Mouse (Mus musculus): ENCODE data around the gene Pacsin2. TPM values are rescaled to one million over a fixed set of nuclear protein-coding genes. Genes with fewer than 3 reads are reported as not detected.

The Pacsin2 gene
- polyA plus RNA-seq, 1 experiment from 2014 or later, result 53.5 TPM

DNA sequence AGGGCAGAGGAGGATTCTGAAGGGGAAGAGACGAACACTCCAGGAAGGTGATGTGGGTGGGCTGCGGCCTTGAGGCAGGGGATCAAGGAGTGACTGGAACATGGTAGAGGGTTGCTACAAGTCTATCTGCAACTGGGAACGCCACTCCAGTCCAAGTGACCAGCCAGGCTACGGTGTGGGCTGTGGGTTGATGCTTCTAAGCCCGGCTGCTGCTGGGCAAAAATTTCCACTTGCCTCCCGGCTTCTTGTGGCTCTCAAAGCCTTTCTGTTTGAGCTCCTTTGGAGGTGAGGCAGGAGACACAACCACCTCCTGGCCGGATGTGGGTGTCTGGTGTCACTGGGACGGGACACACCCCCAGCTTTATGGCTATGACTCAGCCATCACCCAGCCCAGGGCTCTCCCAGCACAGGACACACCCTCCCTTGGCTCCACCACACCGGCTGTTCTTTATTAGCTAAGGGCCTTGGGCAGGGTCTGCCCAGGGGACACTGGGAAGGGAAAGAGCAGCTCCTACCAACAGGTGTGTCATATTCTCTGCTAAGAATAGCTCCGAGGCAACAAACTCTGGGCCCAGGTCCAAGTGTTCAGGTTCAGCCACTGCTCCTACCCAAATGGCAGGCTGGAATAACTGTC is 9.5 kb upstream of the Pacsin2 start:
- peak overlapping the region; percentile 59; the same call in 1 of the 2 replicates for H3K27ac ChIP-seq (ENCODE audit: low read length)

DNA sequence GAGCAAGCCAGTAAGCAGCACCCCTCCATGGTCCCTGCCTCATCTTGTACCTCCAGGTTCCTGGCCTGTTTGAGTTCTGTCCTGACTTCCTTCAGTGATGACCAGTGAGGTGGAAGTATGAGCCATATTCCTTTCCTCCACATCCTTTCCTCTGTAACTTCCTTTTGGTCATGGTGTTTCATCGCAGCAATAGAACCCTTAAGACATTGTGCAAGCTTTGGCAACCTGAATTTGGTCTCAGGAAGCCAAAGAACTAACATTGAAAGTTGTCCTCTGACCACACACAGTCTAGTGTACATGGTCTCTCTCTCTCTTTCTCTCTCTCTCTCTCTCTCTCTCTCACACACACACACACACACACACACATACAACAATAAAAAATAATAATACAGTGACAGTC is 8.8 kb upstream of the Pacsin2 start:
- no peaks in the 10 kb centered on the region for H3K27me3 ChIP-seq (ENCODE audit: control insufficient read depth, insufficient read depth, low read length)
- H3K36me3 ChIP-seq (ENCODE audit: control insufficient read depth, insufficient read depth, low read length), result no peaks in the 10 kb centered on the region
- no peaks in the 10 kb centered on the region for H3K4me1 ChIP-seq (ENCODE audit: control insufficient read depth, insufficient read depth, low read length)
- no peak overlapping the region for H3K9ac ChIP-seq (replicated peaks; ENCODE audit: low read depth, low read length)
- H3K9me3 ChIP-seq (ENCODE audit: control insufficient read depth, low read depth, low read length), result no peaks in the 10 kb centered on the region
- ATAC-seq (ENCODE audit: insufficient number of reproducible peaks, insufficient read depth, low FRiP score, low read depth), result no peak
- no peak overlapping the region for H3K27ac ChIP-seq (ENCODE audit: low read length)
- no peak overlapping the region for H3K4me3 ChIP-seq (ENCODE audit: low read depth, low read length)
- H3K4me2 ChIP-seq (replicated peaks; ENCODE audit: low read depth, low read length), result no peak overlapping the region
- WGBS, result 92% methylated on average over 1 of the region's 1 CpGs

More for the DNA sequence above, 9.5 kb upstream of the Pacsin2 start:
- Histone ChIP-seq H3K9ac (replicated peaks; ENCODE audit: low read depth, low read length) (no peak overlapping the region), H3K27me3 (ENCODE audit: control insufficient read depth, insufficient read depth, low read length) (no peaks in the 10 kb centered on the region), H3K36me3 (ENCODE audit: control insufficient read depth, insufficient read depth, low read length) (no peaks in the 10 kb centered on the region), H3K4me1 (ENCODE audit: control insufficient read depth, insufficient read depth, low read length) (peaks cover 2% of the 10 kb centered on the region; the same call in 1 of the 2 replicates), H3K4me3 (ENCODE audit: low read depth, low read length) (no peak overlapping the region), H3K9me3 (ENCODE audit: control insufficient read depth, low read depth, low read length) (no peaks in the 10 kb centered on the region), H3K4me2 (replicated peaks; ENCODE audit: low read depth, low read length) (no peak overlapping the region; the same call in 1 of the 2 replicates)
- peak; percentile 94 for ATAC-seq (ENCODE audit: insufficient number of reproducible peaks, insufficient read depth, low FRiP score, low read depth)
- WGBS, result 45% methylated on average over 10 of the region's 10 CpGs

DNA sequence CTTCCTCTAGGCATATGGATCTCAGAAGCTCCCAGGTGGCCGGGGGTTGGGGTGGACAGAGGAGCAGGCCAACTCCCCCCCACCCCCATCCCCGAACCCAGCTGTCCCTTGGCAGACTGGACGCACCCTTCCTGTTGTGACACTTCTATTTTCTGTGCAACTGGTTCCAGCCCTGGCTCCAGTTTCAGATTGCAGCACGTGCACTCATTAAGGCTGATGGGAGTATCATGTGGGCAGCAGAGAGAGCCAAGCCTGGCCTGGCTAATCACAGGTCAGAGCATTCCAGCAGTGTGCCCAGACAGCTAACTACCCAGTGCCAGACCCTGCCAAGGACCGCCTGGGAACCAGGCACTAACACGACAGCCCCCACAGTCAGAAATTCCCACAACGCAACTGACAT is 7.1 kb upstream of the Pacsin2 start:
- no peak for ATAC-seq (ENCODE audit: insufficient number of reproducible peaks, insufficient read depth, low FRiP score, low read depth)
- Histone ChIP-seq H3K4me2 (replicated peaks; ENCODE audit: low read depth, low read length) (no peak overlapping the region), H3K27me3 (ENCODE audit: control insufficient read depth, insufficient read depth, low read length) (no peaks in the 10 kb centered on the region), H3K9ac (replicated peaks; ENCODE audit: low read depth, low read length) (no peak overlapping the region), H3K9me3 (ENCODE audit: control insufficient read depth, low read depth, low read length) (no peaks in the 10 kb centered on the region), H3K36me3 (ENCODE audit: control insufficient read depth, insufficient read depth, low read length) (no peaks in the 10 kb centered on the region), H3K4me1 (ENCODE audit: control insufficient read depth, insufficient read depth, low read length) (no peaks in the 10 kb centered on the region), H3K4me3 (ENCODE audit: low read depth, low read length) (no peak overlapping the region), H3K27ac (ENCODE audit: low read length) (no peak overlapping the region)
- 70% methylated on average over 7 of the region's 7 CpGs for WGBS

DNA sequence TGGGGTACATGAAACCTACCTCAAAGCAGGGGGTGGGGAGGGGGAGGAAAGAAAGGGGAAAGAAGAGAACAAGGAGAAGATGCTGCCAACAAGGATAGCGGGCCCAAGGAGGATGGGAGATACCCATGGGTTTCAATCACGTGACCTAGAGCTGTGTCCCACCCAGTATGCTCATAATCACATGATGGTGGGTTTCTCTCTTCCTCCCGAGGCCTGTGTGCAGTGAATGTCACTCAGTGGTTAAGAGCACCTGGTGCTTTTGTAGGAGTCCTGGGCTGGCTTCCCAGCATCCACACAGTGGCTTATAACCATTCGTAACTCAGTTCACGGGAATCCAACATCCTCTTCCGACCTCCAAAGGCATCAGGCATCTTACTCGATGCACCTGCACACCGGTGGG is 6.0 kb upstream of the Pacsin2 start:
- Histone ChIP-seq H3K4me2 (replicated peaks; ENCODE audit: low read depth, low read length) (no peak overlapping the region), H3K4me1 (ENCODE audit: control insufficient read depth, insufficient read depth, low read length) (no peaks in the 10 kb centered on the region), H3K4me3 (ENCODE audit: low read depth, low read length) (no peak overlapping the region), H3K9ac (replicated peaks; ENCODE audit: low read depth, low read length) (no peak overlapping the region), H3K36me3 (ENCODE audit: control insufficient read depth, insufficient read depth, low read length) (no peaks in the 10 kb centered on the region), H3K27me3 (ENCODE audit: control insufficient read depth, insufficient read depth, low read length) (no peaks in the 10 kb centered on the region), H3K9me3 (ENCODE audit: control insufficient read depth, low read depth, low read length) (no peaks in the 10 kb centered on the region), H3K27ac (ENCODE audit: low read length) (no peak overlapping the region)
- WGBS, result 79% methylated on average over 8 of the region's 8 CpGs
- no peak for ATAC-seq (ENCODE audit: insufficient number of reproducible peaks, insufficient read depth, low FRiP score, low read depth)

DNA sequence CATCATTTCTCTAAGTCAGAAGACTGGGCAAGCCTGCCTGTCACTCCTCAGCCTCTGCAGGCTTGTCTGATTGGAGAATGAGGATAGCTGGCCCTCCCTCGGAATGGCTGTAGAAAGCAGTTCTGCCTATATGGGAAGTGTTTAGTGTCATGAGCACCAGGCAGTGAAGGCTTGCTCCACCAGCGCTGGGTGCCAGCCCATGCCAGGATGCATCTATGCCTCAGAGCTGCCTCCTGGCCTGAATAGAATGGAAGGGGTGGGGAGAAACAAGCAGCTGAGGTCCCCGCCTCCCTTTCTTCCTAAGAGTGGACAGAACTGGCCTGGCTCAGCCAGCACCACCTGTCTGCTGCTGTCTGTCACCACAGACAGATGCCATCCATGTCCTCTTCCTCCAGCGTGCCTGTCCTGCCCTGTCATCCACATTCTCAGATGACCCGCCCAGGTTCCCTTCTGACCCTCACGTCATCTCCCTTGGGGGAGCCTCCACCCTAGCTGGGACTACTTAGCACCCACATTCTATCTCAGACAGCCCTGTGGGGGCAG is 4.9 kb upstream of the Pacsin2 start:
- no peaks in the 10 kb centered on the region for H3K4me1 ChIP-seq (ENCODE audit: control insufficient read depth, insufficient read depth, low read length)
- no peaks in the 10 kb centered on the region for H3K27me3 ChIP-seq (ENCODE audit: control insufficient read depth, insufficient read depth, low read length)
- WGBS, result 65% methylated on average over 6 of the region's 6 CpGs
- H3K4me3 ChIP-seq (ENCODE audit: low read depth, low read length), result no peak overlapping the region
- H3K9me3 ChIP-seq (ENCODE audit: control insufficient read depth, low read depth, low read length), result no peaks in the 10 kb centered on the region
- no peak overlapping the region for H3K9ac ChIP-seq (replicated peaks; ENCODE audit: low read depth, low read length)
- H3K36me3 ChIP-seq (ENCODE audit: control insufficient read depth, insufficient read depth, low read length), result no peaks in the 10 kb centered on the region
- no peak for ATAC-seq (ENCODE audit: insufficient number of reproducible peaks, insufficient read depth, low FRiP score, low read depth)
- no peak overlapping the region for H3K4me2 ChIP-seq (replicated peaks; ENCODE audit: low read depth, low read length)
- H3K27ac ChIP-seq (ENCODE audit: low read length), result no peak overlapping the region

DNA sequence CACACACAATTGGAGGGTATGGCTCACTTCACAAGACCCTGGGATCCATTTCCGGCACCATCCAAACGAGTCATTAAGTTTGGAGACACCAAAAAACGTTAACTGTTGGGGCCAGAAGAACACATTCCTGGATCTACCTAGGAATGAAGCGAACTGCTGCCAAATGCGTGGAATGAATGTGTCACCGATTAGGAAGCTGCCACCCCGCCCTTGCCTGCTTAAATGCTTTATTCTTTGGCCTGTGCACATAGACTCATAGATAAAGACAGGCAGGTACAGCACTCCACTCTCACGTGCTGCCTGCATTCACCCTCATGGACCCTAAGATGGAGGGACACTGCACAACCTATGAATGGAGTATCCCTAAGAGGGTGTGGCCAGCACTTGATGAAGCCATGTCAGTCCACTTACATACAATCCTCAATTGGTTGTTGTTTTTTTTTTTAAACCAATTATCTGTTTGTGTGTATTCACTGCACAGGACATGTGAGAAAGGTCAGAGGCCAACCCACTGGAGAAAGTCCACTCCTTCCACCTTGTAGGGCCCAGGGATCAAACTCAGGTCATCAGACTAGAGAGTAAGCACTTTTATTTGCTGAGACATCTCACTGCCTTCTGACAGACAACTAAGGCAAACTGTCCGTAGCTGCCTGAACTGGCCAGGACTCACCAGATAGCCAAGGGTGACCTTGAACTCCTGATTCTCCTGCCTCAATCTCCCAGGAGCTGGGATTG is 3.0 kb upstream of the Pacsin2 start:
- H3K4me2 ChIP-seq (replicated peaks; ENCODE audit: low read depth, low read length), result no peak overlapping the region
- 75% methylated on average over 9 of the region's 9 CpGs for WGBS
- no peaks in the 10 kb centered on the region for H3K27me3 ChIP-seq (ENCODE audit: control insufficient read depth, insufficient read depth, low read length)
- H3K9ac ChIP-seq (replicated peaks; ENCODE audit: low read depth, low read length), result no peak overlapping the region
- peaks cover 11% of the 10 kb centered on the region; the same call in 1 of the 2 replicates for H3K4me1 ChIP-seq (ENCODE audit: control insufficient read depth, insufficient read depth, low read length)
- no peak for ATAC-seq (ENCODE audit: insufficient number of reproducible peaks, insufficient read depth, low FRiP score, low read depth)
- no peak overlapping the region for H3K27ac ChIP-seq (ENCODE audit: low read length)
- H3K36me3 ChIP-seq (ENCODE audit: control insufficient read depth, insufficient read depth, low read length), result no peaks in the 10 kb centered on the region
- no peak overlapping the region for H3K4me3 ChIP-seq (ENCODE audit: low read depth, low read length)
- no peaks in the 10 kb centered on the region for H3K9me3 ChIP-seq (ENCODE audit: control insufficient read depth, low read depth, low read length)

DNA sequence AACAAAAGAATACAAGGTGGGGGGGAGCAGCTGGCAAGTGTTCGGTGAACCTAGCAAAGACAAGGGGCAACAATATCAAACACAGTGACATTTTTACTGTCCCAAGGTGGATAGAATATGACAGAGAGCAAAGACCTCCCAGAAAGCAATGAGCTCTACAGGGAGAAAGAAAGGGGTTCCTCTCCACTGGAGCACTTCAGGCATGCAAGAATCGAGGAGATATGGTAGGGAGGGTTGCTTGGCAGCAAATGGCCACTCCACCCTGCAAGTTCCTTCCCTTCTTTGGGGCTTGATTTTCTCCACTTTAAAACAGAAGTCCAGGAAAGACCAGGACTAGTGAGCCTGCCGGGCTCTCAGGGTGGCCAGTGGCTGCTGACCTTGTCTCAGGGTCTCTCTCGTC is 1.9 kb upstream of the Pacsin2 start:
- no peak overlapping the region for H3K27ac ChIP-seq (ENCODE audit: low read length)
- 70% methylated on average over 4 of the region's 4 CpGs for WGBS
- H3K4me3 ChIP-seq (ENCODE audit: low read depth, low read length), result no peak overlapping the region
- peaks cover 11% of the 10 kb centered on the region; the same call in 1 of the 2 replicates for H3K4me1 ChIP-seq (ENCODE audit: control insufficient read depth, insufficient read depth, low read length)
- no peak overlapping the region for H3K4me2 ChIP-seq (replicated peaks; ENCODE audit: low read depth, low read length)
- H3K9ac ChIP-seq (replicated peaks; ENCODE audit: low read depth, low read length), result no peak overlapping the region
- no peaks in the 10 kb centered on the region for H3K9me3 ChIP-seq (ENCODE audit: control insufficient read depth, low read depth, low read length)
- H3K36me3 ChIP-seq (ENCODE audit: control insufficient read depth, insufficient read depth, low read length), result no peaks in the 10 kb centered on the region
- H3K27me3 ChIP-seq (ENCODE audit: control insufficient read depth, insufficient read depth, low read length), result no peaks in the 10 kb centered on the region
- ATAC-seq (ENCODE audit: insufficient number of reproducible peaks, insufficient read depth, low FRiP score, low read depth), result no peak

DNA sequence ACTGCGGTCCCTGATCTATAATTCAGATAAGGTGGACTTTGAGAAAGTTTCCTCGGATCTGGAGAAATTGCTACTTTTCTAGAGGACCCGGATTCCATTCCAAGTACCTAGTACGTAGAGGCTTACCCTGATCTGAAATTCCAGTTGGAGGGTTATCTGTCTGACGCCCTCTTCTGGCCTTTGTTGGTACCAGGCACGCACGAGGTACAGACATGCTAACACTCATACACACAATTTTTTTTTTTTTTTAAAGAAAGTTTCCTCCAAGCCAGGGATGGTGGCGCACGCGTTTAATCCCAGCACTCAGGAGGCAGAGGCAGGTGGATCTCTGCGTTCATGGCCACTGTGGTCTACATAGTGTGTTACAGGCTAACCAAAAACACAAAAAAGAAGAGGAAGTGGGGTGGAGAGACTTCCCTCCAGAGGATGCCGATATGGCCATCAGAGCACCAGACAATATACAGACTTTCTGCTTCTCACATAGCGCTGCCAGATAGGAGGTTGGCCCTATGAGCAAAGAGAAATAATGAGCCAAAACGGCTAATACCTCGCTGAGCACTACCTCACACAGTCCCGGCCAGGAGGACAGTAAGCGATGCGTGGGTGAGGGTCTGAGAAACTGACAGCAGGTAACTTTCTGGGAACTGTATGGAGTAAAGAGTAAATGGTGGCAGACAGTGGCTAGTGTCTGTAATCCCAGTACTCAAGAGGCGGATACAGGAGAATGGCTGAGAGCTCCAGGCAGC is 672 bp upstream of the Pacsin2 start:
- 74% methylated on average over 19 of the region's 19 CpGs for WGBS

More for the DNA sequence above, 672 bp upstream of the Pacsin2 start:
- Histone ChIP-seq H3K36me3 (ENCODE audit: control insufficient read depth, insufficient read depth, low read length) (no peaks in the 10 kb centered on the region), H3K9me3 (ENCODE audit: control insufficient read depth, low read depth, low read length) (no peaks in the 10 kb centered on the region), H3K4me3 (ENCODE audit: low read depth, low read length) (peak overlapping the region; percentile 61; the same call in 1 of the 2 replicates), H3K27me3 (ENCODE audit: control insufficient read depth, insufficient read depth, low read length) (no peaks in the 10 kb centered on the region), H3K9ac (replicated peaks; ENCODE audit: low read depth, low read length) (no peak overlapping the region), H3K27ac (ENCODE audit: low read length) (no peak overlapping the region), H3K4me2 (replicated peaks; ENCODE audit: low read depth, low read length) (peak overlapping the region; percentile 30; the same call in 1 of the 2 replicates), H3K4me1 (ENCODE audit: control insufficient read depth, insufficient read depth, low read length) (peaks cover 11% of the 10 kb centered on the region; the same call in 1 of the 2 replicates)
- ATAC-seq (ENCODE audit: insufficient number of reproducible peaks, insufficient read depth, low FRiP score, low read depth), result peak; percentile 6; the same call in 1 of the 2 replicates
